Mouse (Mus musculus) urinary bladder, adult 18-20 months (tissue): Measurements from ENCODE around the gene Alkbh7.

Experiments used
- DNase-seq, 2 experiments: peaks; one replicate each; pipeline ENCODE4 v3.0.0; 2022; ENCODE audit warnings: low spot score in 2 of 2, mixed read lengths in 2 of 2

Alkbh7 gene

DNA sequence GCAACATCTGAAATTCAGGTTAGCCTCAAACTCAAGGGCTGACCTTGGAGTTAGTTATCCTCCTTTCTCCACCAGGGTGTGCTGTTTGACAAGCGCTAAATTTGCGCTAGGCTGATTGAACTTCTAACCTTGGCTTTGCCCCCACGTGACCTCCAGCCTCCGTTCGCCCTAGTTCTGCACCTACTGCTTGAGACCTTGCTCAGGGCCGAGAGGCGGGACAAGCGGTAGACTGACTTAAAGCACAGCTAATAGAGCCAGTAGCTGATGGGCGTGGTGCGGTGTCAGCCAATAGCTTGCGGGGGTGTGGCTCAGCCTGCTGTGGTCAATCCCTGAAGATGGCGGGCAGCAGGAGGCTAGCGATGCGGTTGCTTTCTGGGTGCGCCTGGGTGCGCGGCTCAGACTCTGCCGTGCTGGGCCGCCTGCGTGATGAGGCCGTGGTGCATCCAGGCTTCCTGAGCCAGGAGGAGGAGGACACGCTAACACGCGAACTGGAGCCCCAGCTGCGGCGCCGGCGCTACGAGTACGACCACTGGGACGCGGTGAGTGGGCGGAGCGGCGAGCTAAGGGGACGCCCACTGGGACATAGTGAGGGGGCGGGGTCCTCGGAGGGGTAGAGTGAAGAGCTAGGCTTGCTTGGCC is at the start of gene Alkbh7:
TSS of gene Alkbh7 (plus strand) at position 311 of the 639 bp plus-strand sequence.
- peak; percentile 86 to 93 for DNase-seq

DNA sequence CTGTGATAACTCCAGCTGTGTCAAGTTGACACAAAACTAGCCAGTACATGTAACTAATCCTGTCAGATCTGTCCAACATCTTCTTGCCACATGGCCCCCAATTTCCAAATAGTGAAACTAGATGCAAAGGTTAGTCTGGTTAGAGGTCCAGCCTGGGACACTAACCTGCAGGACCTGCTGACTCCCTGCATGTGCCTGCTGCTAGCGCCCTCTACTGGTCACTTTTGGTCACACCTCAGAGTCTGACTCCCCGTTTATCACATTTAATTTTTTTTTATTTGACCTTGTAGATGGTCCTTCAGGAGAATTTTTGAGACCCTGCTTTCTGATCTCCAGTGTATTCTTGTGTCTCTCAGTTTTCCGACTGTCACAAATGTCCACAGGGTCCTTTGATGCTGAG is 46.2 kb upstream of the Alkbh7 start:
- DNase-seq = peak; percentile 33 to 37

DNA sequence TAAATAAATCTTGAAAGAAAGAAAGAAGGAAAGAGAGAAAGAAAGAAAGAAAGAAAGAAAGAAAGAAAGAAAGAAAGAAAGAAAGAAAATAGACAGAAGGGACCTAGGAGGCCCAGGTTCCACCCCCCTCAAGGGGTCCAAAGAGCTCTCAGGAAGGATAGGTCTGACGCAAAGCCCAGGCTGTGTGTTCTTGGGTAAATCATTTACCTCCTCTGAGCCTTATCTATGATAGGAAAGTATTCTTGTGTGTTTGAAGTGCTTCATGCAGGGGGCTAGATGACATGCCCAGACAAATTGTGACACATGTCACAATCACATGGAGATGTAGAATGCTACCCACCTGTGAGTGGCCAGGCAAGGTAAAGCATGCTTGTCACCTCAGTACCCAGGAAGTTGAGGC is 44.5 kb upstream of the Alkbh7 start:
- DNase-seq = no peak

DNA sequence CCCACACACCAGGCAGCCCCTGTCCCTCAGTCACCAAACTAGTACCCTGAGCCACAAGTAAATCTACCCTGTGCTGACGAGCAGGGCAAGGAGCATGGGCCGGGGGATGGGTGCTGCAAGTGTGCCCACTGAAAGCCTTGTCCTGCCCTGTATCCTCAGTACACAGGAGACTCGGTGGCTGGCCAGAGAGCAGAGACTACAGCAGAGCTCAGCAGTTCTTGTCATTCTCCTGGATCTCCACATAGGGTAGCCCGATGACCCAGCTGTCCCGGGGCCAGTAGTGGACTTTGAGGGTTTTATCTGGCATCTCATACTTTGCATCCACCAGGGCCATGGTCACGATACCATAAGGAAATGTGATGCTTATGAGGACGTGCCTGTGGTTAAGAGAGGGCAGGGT is 42.3 kb upstream of the Alkbh7 start:
- DNase-seq = no peak

DNA sequence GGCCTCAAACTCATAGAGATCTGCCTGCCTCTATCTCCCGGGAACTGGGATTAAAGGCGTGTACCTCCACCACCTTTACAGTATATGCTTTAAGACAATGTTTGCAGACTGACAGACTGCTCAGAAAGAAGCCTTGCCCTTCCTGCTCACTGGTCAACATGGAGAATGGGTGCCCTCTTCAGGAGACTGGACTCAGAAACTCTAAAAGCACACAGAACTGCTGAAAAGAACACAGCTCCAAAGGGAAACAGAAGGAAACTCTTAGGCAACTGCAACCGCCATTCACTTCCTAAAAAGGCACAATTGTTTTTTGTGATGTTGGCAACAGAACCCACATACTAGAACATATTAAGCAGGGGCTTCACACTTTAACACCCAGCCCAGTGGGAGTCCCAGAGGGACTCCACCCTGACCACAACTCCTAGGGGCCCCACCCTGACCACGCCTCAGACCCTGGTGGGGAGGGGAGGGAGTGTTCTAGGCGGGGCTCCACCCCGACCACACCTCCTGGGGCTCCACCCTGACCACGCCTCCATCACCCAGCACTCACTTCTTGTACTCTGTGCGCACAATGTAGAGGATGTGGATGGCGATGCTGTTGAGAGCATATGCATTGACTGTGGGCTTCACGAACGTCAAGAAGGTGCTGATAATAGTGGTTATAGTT is 39.2 kb upstream of the Alkbh7 start:
- DNase-seq = no peak

DNA sequence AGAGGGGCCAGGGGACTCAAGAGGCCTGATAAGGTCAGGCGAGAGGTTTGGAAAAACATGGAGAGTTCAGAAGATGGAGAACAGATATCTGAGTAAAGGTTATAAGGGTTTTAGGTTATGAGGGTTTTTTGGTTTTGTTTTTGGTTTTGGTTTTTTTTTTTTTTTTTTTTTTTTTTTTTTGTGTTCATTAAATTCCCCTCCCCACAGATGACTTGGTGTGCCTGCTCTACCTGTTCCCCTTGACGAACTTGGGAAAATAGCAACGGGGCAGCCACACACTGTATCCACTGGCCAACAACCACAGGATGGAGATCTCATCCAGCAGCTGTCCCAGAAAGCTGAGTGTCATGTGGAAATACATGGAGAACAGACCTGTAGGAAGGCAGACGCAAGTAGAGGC is 38.5 kb upstream of the Alkbh7 start:
- DNase-seq = no peak

DNA sequence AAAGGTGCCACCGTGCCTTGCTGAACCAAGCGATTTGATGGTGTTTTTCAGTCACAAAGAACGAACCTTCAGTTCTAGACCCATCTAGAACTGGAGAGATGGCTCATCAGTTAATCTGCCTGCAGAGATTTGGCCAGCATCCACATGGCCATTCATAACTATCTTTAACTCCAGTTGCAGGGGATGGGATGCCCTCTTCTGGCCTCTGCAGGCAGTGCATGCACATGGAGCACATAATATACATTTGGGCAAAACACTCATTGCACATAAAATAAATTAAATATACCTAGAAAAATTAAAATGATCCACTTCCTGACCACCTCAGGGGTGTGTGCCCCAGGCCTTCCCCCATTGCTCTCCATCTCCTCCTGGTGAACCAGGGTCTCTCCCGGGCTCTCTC is 35.3 kb upstream of the Alkbh7 start:
- DNase-seq = no peak

DNA sequence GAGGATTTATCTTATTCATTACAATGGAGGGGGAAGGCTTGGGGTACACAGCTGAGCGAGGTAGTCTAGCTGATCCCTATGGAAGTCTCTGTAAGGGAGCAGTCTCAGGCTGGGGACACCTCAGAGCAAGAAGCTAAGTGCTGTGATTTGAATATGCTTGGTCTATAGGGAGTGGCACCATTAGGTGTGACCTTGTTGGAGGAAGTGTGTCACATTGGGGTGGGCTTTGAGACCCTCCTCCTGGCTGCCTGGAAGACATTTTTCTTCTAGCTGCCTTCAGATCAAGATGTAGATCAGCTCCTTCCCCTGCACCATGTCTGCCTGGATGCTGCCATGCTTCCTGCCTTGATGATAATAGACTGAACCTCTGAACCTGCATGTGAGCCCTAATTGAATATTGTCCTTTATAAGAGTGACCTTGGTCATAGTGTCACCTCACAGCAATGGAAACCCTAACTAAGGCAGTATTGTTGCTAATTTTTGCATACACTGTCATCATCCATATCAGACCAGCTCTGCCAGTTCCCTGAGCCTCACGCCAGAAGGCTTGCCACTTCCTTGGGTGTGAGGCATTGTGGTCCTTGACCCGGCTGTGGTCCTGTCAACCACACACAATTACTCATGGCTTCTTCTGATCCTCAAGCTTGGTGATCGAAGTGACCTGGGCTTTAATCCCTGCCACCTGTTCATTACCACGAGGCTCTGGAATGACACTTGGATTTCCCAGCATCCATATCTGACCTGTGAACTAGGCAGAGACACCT is 34.3 kb upstream of the Alkbh7 start:
- no peak for DNase-seq

GRCm38 (mm10) chr17:56963646-56964045 is 33.5 kb upstream of the Alkbh7 start:
- no peak for DNase-seq

DNA sequence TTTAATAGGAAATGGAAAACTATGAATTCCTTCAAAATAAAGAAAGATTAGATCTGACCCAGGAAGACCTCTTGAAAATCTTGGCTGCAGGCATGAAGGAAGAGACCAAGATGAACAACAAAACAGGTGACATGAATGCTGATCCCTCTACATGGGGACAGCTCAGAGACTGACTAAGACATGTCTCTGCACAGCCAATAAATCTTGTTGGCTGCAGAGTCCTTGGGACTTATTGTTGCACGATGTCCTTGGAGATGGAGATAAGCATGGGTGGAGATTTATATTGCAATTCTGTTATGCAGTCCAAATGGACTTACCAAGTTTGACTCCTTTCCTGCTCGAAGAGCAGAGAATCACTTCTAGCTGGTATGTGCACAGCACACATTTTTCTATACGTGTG is 27.8 kb upstream of the Alkbh7 start:
- no peak for DNase-seq

GRCm38 (mm10) chr17:56970081-56970480 is 27.1 kb upstream of the Alkbh7 start:
- no peak for DNase-seq

- DNase-seq = no peak
Observed at GRCm38 (mm10) chr17:56973956-56974707, 23.0 kb upstream of the Alkbh7 start.

DNA sequence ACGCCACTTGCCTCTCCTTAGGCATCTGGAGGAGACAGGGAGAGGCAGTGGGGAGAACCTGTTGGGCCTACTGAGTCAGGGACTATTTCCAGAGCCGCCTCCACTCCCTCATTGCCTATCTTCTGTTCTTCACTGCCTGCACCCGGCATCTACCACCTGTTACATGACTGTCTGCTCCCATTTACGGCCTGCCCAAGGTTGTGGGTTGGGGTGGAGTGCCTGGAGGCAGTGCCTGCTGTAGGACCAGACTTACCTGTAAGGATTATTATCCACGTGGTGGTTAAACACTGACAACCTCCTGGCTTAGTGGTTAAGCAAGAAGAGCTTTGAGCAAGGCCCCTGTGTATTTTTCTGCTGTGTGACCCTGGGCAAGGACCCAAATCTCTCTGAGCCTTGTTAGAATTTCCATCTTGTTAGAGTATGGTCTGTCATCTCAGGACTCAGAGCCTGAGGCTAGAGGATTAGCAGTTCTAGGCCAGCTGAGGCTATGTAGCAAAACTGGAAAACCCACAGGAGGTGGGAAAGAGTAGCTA is 22.4 kb upstream of the Alkbh7 start:
- DNase-seq = no peak

- no peak for DNase-seq
Observed at GRCm38 (mm10) chr17:56975391-56975790, 21.7 kb upstream of the Alkbh7 start.

DNA sequence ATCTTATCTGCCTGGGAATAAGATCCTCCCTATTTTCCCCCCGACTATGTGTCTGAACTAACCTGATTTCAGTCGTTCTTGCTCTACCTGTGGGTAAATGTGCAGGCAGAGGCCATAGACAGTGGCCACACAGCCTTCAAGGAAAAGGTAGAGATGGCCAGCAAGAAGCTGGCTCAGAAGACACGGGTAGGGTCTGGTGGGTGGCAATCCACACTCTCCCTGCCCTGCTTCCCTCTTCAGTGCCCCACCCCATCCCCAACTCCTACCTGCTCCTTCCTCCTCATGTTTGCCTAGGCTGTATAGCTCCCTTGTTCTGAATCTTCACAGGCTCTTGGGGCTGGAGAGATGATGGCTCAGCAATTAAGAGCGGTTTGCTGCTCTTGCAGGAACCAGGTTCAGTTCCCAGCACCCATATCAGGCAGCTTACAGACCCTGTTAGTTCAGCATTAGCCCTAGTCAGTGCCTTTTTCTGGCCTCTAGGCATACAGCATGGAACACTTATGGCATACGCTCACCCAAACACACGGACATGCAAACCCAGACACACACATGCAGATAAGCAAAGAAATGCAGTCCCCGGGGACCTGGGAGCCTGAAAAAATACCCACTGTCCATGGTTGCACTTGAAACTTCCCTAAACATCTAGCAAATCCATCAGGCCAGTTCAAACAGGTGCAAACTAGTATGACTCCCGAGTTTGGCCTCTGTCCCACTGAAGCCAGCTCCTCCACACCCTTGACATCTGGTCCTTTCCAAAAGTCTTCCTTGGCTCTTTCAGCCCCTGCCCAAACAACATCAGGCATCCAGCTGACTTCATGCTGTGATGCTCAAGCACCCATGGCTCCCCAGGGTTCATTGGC is 20.4 kb upstream of the Alkbh7 start:
- no peak for DNase-seq

- DNase-seq = no peak
Observed at GRCm38 (mm10) chr17:56979524-56979923, 17.6 kb upstream of the Alkbh7 start.

DNA sequence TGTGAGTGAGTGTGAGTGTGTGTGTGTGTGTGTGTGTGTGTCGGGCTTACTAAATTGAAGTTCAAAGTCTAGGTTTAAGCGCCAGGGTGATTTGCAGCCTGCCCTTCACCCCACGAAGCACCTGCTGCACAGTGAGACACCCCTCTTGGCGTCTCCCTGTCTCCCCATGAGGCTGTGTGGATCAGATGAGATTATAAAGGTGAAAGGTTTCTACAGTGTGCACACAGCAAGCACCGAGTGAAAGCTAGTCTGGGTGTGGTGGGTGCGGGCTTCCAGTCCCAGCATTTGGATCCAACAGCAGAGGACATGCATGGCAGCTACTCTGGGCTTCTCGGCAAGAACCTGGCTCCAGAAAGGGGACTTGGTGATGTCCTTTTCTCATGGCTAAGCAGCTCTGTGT is 16.1 kb upstream of the Alkbh7 start:
- no peak for DNase-seq

DNA sequence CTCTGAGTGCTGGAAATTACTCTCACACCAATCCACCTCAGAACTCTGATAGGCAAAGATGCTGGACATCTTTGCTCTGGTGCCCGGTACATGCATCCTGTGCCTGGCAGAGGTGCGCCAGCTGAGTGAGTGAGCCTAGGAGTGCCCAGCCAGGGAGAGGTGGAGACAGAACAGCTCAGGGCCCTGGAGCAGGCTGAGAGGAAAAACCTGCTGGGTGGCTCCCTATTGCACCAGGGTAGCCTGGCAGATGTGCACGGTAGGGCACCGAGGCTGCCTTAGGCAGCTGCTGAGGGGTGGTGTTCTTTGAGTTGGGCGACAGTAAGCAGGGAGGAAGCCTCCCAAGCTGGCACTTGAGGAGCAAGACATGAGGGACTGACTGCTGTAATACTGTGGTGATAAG is 15.1 kb upstream of the Alkbh7 start, which contains the start of gene Acer1:
TSS of gene Acer1 (minus strand) at position 114 of the 400 bp plus-strand sequence.
- no peak for DNase-seq

- DNase-seq = no peak
Observed at GRCm38 (mm10) chr17:56984886-56985285, 12.3 kb upstream of the Alkbh7 start.

GRCm38 (mm10) chr17:56985656-56986055 is 11.5 kb upstream of the Alkbh7 start:
- DNase-seq = no peak
